Mouse (Mus musculus) layer of hippocampus, adult 11-12 months (tissue): ENCODE results near the gene Bloc1s5.
"Not testable (repeated sequence)": the region's sequence is repeated elsewhere in the genome, so short reads cannot be mapped to it uniquely, and the experiment has no call there.

Source experiments
- DNase-seq: peaks from one replicate; pipeline ENCODE4 v3.0.0; 2022; ENCODE audit warnings: low spot score

Bloc1s5 gene

DNA sequence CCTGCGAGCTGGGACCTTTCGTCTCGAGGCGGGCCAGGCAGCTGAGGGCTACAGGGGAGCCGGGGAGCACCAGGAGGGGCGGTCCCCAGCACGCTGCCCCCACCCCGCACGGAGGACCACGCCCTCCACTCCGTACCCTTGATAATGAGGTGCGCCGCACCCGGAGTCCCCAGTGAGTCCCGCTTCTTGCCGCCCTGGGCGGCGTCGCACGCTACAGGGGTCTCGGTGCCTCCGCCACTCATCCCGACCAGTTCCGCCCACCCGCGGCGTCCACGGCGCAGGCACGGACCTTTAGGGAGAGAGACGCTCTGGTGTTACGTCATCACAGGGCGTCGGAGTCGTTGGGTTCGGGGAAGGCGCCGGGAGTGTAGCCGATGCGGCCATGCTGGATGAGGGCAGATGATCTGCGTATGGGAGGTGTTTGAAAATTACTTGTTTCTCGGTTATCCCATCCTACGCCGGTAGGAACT, at the start of gene Bloc1s5:
Gene Bloc1s5 (minus strand): TSS at position 310 of the 470 bp plus-strand sequence.
- DNase-seq, result peak; percentile 96

GRCm38 (mm10) chr13:38672336-38672735, 37.4 kb upstream of the Bloc1s5 start:
- no peak for DNase-seq

GRCm38 (mm10) chr13:38671451-38671850, 36.5 kb upstream of the Bloc1s5 start:
- not testable (repeated sequence) for DNase-seq

GRCm38 (mm10) chr13:38670051-38670450, 35.1 kb upstream of the Bloc1s5 start:
- DNase-seq, result no peak

DNA sequence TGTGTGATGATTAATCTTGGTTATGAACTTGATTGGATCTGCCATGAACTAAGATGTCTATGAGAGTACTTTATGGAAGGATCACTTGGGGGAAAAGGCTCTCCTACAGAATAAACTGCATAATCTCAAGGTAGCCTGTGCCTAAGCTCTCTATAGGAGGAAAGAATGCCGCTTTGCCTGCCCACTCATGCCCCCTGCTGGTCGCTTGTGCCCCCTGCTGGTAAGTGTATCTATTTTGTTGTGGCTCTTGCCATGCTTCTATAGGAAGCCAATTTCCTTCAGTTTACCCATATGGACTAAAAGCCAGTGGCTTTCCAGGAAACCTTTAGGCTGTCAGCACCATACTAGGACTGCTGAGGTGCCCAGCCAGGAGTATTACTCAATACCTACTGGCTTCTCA, 33.6 kb upstream of the Bloc1s5 start:
- peak; percentile 14 for DNase-seq

DNA sequence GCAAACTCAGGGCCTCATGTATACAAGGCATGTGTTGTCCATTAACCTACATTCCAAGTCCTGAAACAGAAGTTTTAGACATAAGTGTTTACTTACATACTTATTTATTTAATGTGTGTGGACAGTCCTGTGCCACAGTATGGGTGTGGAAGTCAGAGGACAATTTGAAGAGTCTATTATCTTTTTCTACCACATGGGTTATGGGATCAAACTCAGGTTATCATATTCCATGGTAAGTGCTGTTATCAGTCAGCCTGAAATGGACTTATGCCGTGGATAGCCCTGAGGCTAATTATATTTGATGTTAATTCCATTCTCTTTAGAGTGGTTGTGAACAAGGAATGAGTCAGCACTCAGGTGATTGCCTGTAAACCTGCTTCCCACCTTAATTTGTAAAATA, 29.8 kb upstream of the Bloc1s5 start:
- DNase-seq, result no peak

DNA sequence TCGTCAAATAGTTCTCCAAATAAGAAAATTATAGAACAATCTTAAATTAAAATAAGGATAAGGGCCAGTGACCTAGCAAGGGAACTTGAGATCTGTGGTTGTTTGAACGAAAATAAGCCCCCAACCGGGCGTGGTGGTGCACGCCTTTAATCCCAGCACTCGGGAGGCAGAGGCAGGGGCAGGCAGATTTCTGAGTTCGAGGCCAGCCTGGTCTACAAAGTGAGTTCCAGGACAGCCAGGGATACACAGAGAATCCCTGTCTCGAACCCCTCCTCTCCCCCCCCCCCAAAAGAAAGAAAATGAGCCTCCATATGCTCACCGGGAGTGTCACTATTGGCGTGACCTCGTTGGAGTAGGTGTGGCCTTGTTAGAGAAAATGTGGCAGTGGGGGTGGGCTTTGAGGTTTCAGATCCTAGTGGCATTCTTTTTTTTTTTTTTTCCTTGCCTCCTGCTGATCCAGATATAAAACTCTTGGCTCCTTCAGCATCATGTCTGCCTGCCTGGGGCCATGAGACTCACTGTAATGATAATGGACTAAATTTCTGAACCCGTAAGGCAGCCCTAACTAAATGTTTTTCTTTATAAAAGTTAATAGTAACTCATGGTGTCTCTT, 24.7 kb upstream of the Bloc1s5 start:
- DNase-seq, result no peak

GRCm38 (mm10) chr13:38658528-38659280, 23.8 kb upstream of the Bloc1s5 start, which contains the start of gene Eef1e1:
Eef1e1 (minus strand) TSS chr13:38659058.
- peak; percentile 94 for DNase-seq

DNA sequence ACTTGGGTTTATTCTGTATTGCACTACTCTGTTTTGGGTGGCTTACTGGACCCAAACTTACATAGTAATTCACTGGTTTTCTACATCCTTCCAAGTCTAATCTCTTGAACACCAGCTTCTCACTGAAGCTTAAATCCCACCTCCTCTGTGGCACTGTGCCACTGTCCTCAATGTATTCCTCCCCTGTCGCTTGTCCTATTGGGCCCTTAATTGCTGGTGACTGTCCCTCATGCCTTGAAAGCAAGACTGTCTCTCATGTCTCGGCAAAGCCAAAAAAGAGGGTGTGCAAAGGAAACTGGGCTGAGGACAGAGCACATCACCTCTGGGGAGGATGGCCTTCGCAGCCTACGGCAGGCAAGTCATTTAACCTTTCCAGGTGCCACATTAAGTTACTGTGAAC, 23.0 kb upstream of the Bloc1s5 start:
- DNase-seq, result no peak

GRCm38 (mm10) chr13:38650292-38650691, 15.4 kb upstream of the Bloc1s5 start:
- DNase-seq, result no peak

DNA sequence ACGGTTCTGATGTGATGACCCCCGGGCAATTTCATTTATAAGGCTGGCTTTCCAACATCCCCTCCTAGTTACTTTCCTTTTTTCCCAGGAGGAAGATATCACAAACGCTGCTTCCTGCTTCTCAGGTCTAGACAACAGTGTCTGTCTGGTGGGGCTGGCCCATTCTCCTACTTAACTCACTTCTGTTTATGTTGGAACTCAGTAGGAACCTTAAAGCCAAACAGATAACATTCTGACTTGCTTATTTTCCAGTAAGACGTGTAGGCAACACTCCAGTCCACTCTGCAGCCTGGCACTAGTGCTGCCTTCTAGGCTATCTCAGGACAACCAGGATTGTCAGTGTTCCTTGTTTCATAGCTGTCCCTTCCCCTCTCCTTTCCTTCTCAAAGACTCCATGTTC, 14.2 kb upstream of the Bloc1s5 start:
- no peak for DNase-seq

GRCm38 (mm10) chr13:38641414-38641813, 6.5 kb upstream of the Bloc1s5 start:
- DNase-seq, result no peak

DNA sequence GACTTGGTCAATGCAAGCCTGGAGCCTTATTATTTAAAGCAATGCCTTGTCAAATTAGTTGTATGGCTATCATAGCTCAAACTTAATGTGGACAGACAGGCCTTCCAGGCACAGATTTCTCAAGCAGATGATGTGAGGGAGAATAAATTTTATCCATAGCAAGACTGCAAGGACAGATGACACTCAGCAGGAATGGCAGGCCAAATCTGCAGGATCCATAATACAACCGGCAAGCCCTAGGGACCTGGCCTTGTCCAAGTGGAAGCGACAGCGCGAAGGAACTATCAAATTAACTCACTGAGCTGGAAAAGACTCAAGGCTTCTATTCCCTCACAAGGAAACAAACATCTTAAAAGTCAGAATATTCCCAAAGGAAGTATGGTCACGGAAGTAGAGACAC, 6.1 kb upstream of the Bloc1s5 start:
- no peak for DNase-seq

DNA sequence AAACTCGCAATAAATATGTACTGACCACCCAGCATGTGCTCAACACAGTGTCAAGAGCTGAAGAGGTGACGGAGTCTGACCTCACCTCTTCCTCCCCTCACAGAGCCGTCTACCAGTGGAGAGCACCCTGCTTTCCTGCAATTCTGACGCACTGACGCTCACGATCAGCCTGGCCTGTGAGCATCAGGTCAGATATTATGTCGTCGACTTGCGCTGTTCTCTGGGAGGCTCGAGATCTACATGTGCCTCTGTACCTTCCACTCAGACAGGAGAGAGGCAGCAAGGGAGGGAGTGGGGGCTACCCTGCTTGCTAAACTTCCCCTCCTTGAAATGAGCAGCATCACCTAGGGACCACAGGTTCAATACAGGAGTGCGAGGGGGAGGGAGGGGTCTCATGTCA, 3.8 kb upstream of the Bloc1s5 start:
- DNase-seq, result no peak

DNA sequence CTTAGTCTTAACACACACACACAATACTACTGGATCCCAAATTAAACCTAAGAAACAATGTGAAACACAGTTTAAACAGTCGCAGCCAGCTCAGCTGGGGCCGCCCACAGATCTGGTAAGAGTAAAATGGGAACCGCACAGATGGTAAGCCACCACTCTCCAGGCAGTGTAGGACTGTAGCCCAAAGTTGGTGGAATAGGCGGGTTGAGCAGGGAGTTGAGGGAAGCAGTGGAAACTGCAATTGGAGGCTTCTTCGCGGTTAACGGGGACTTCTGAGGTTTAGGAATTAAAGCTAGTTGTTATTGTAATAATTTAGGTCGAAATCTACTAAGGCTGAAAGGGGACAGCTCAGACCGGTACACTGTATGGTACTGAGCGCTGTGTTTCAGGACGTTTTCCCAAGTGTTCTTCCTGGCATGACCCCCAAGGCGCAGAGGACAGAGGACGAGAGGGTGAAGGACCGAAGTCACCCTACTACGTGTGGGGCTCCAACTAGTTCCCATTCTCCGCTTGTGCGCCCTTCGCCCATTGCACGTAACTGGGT, 581 bp downstream of the Bloc1s5 start:
- DNase-seq, result peak; percentile 82

- peak; percentile 27 for DNase-seq
Measured at GRCm38 (mm10) chr13:38633287-38634000, 1.5 kb downstream of the Bloc1s5 start.

DNA sequence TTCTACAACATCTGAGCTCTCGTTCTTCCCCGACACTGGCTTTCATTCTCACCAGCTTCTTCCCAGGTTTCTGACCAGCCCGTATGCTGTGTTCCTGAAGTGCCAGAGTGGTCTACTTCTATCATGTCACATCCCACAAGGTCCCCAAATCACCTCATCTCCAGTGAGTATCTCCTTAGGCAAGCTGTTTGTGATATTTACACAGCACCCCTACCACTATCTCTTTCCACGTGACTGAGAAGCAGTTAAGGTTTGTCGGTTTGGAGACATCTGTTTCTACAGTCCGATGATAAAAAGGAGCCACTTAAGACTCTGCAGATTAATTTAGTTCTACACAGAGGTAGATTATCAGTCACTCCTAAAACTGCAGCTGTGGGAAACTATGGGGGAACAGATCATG, 2.4 kb downstream of the Bloc1s5 start:
- no peak for DNase-seq

DNA sequence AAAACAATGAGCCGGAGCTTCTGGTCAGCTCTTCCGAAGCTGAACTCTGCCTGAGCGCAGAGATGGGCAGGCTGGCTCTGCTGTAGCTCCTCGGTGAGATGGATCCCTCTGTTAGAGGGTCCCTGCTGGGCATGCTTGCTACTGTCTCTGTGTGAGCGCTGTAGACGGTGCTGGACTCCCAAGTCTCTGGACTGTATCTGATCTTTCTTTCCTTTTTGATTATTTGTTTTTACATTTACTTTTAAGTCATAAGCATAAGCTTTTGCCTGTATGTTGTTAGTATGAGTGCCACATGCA, 8.7 kb downstream of the Bloc1s5 start:
- no peak for DNase-seq

GRCm38 (mm10) chr13:38625492-38626228, 9.2 kb downstream of the Bloc1s5 start:
- peak; percentile 22 for DNase-seq

- no peak for DNase-seq
Measured at GRCm38 (mm10) chr13:38624292-38624902, 10.5 kb downstream of the Bloc1s5 start.

DNA sequence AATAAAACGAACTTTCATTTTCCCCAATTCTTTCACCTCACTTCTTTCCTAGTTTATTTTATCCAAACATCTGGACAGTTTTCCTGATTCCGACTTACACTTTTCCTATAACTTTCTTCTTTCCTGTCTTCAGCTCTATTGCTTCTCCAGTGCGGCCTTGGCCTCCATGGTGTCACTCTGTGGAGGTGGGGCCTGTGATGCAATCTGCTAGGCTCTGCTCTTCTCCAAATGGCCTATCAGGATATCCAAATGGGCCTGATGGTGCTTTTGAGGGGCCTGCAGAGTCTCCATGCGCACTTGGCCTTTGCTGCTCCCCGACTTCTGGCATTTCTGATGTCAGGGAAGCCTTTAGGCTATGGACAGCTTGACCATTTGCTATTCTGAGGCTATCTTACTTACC, 11.6 kb downstream of the Bloc1s5 start:
- no peak for DNase-seq
